Mouse (Mus musculus): ENCODE results near the gene 1700001O22Rik.

GRCm38 (mm10) chr2:30766446-30766845 is 37.0 kb downstream of the 1700001O22Rik start:
- TF ChIP-seq CTCF (IDR thresholded peaks at IDR 0.05; ENCODE audit: insufficient read depth, low read depth, low read length) (no peak), POLR2A (IDR thresholded peaks at IDR 0.05; ENCODE audit: insufficient read depth, low read depth, low read length) (no peak)

Data from olfactory bulb, adult 2 months (tissue).